Mouse (Mus musculus) heart, postnatal 0 days (tissue): ENCODE measurements at regions not wholly inside any gene's neighbourhood (a gene's known extent, or its start where the extent isn't known, plus 50 kb on each side); places are given as distances from the start of the nearest gene placed in this dataset.

Experiments
- CTCF ChIP-seq: IDR thresholded peaks from 2 replicates; pipeline ENCODE4 v1.5.1; 2016; ENCODE audit warnings: antibody characterized with exemption, control low read depth, low read depth
- EP300 ChIP-seq: IDR thresholded peaks from 2 replicates; pipeline ENCODE4 v1.6.1; 2016; ENCODE audit warnings: antibody characterized with exemption, low read depth

DNA sequence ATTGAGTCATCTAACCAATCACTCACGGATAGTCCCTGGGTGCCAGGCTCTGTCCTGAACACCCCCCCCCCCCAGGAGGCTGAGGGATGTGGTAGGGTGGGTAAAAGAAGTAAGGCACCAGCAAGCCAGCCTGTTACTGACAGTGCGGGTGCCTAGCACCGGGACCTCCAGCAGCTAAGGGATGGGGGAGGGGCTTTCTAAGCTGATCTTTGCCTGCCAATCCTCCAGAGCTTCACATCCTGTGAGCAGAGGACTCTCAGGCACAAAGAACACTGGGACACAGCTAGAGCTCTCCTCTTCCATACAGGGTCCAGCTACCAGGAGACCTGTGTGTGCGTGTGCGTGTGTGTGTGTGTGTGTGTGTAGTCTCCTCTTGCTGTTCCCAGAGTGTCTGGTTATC, 215.9 kb downstream of the Matn1 start:
- TF ChIP-seq EP300 (no peak), CTCF (no peak)
